23 mouse cellular contexts compared by ENCODE assay signal in genomic region chr10:96726801-96727780, GRCm38 (mm10).
DNase-seq lines count a peak whose midpoint lies in the region; TF ChIP-seq lines count a peak whose summit lies in the region.
"Had no signal": no experiment of that assay in that cellular context is flagged by ENCODE, and none has a peak within 500 bp of the region (broad histone marks: within the 10 kb centered on the region; RNA-seq: fewer than 3 reads in every experiment).

No protein-coding gene starts in this region.

- no peaks in the 10 kb centered on the region for H3K36me3 ChIP-seq in CH12.LX (replicated peaks in 1 of 2; ENCODE audit: control insufficient read depth in 1 of 2, insufficient read depth in 1 of 2, low read length in 1 of 2)
- H3K36me3 ChIP-seq: G1E; heart, embryonic 13.5 days; hindbrain, embryonic 15.5 days had no signal

- no peaks in the 10 kb centered on the region for H3K79me2 ChIP-seq in CH12.LX (replicated peaks; ENCODE audit: control insufficient read depth, extremely low read depth, insufficient read depth, poor library complexity, severe bottlenecking)

- no peak overlapping the region for H3K9ac ChIP-seq in CH12.LX (ENCODE audit: insufficient read depth, low read depth)
- H3K9ac ChIP-seq: forebrain, embryonic 13.5 days; heart, embryonic 13.5 days; hindbrain, embryonic 15.5 days had no signal

- H3K27me3 ChIP-seq in CH12.LX (replicated peaks) = no peaks in the 10 kb centered on the region
- H3K27me3 ChIP-seq: forebrain, embryonic 13.5 days; heart, embryonic 13.5 days; hindbrain, embryonic 15.5 days had no signal

- in situ Hi-C loops in CH12.LX (cut with MboI; ENCODE audit: low pct_ligation_motif_present, low pct_unique_long_range_greater_than_20kb, low sequenced_read_pairs) = loop anchor here (10.0 to 25.0 kb wide), 2 partner anchors 102 to 515 kb away; no protein-coding TSS in a partner anchor

- peak overlapping the region; percentile 50; the same call in 1 of the 2 replicates for H3K4me2 ChIP-seq in CH12.LX (ENCODE audit: insufficient read depth, low read depth, poor library complexity, severe bottlenecking)
- H3K4me2 ChIP-seq: forebrain, embryonic 13.5 days; heart, embryonic 13.5 days; hindbrain, embryonic 15.5 days had no signal

- TF ChIP-seq RAD21 in CH12.LX (IDR thresholded peaks at IDR 0.05; ENCODE audit: low read depth, low read length) = no peak

- dilution Hi-C loops in CH12.LX (cut with MboI; ENCODE audit: extremely low pct_ligation_motif_present, extremely low pct_unique_long_range_greater_than_20kb, low sequenced_read_pairs) = no loop called here

- TF ChIP-seq POLR2A in CH12.LX (IDR thresholded peaks at IDR 0.05; ENCODE audit: low read depth, low read length) = no peak

- TF ChIP-seq EP300 in CH12.LX (IDR thresholded peaks at IDR 0.05; ENCODE audit: low read length) = peak; percentile 66

- peak; percentile 44 to 52 for DNase-seq in left cerebral cortex, adult 18-20 months (ENCODE audit: low spot score in 2 of 2)
- DNase-seq in left cerebral cortex, postnatal 4 days = no peak
- DNase-seq in CH12.LX (ENCODE audit: extremely low read depth) = peak; percentile 29
- DNase-seq in induced T-regulatory cell, adult 2 months (ENCODE audit: low read depth) = peak; percentile 76
- DNase-seq in naive thymus-derived CD4-positive, alpha-beta T cell, adult 2 months (ENCODE audit: low read depth) = peak; percentile 48
- DNase-seq in lung, adult 18-20 months = no peak
- no peak for DNase-seq in cerebellum, postnatal 10 days
- DNase-seq in gastrocnemius, adult 8-10 months (ENCODE audit: low spot score in 2 of 2) = no peak
- DNase-seq: adrenal gland, postnatal 25 days; cerebellum, adult 2 months; heart, postnatal 36 days; kidney, adult 18-20 months; liver; lung, postnatal 10 days; midbrain, embryonic 14.5 days; spleen, adult 18-20 months; thymus, adult 18-20 months had no signal

- no peaks in the 10 kb centered on the region for H3K9me3 ChIP-seq in CH12.LX (replicated peaks; ENCODE audit: low read length)
- H3K9me3 ChIP-seq: forebrain, embryonic 13.5 days; heart, embryonic 13.5 days; hindbrain, embryonic 15.5 days had no signal

- no peak for TF ChIP-seq CTCF in CH12.LX (conservative IDR thresholded peaks at IDR 0.05 in 1 of 2, IDR thresholded peaks at IDR 0.05 in 1 of 2; ENCODE audit: low read depth in 2 of 2, low read length in 2 of 2)

- H3K27ac ChIP-seq in CH12.LX (ENCODE audit: insufficient read depth, low read depth) = no peak overlapping the region
- H3K27ac ChIP-seq: forebrain, embryonic 13.5 days; heart, embryonic 13.5 days; hindbrain, embryonic 15.5 days; kidney, postnatal 0 days; layer of hippocampus, adult 2 months had no signal

- no peak overlapping the region for H3K4me3 ChIP-seq in CH12.LX (replicated peaks in 1 of 3; ENCODE audit: low read depth in 2 of 3, low read length in 2 of 3, poor library complexity in 1 of 3)
- H3K4me3 ChIP-seq: forebrain, embryonic 13.5 days; heart, embryonic 13.5 days; hindbrain, embryonic 15.5 days; layer of hippocampus, adult 2 months had no signal

- peaks cover 2 to 20% of the 10 kb centered on the region in 2 experiments; a peak in 3 of 4 replicates for H3K4me1 ChIP-seq in CH12.LX (ENCODE audit: control insufficient read depth in 1 of 2, insufficient read depth in 2 of 2)

- intact Hi-C loops in left cerebral cortex, postnatal 4 days (cut with DNase I) = loop anchor here (10.0 kb wide), 2 partner anchors 102 to 588 kb away; no protein-coding TSS in a partner anchor

TF ChIP-seq in CH12.LX, 34 proteins besides CTCF, POLR2A, EP300 and RAD21:
- TF ChIP-seq MAFK (IDR thresholded peaks at IDR 0.05; ENCODE audit: insufficient replicate concordance, low read length) (no peak), JUND (conservative IDR thresholded peaks at IDR 0.05; ENCODE audit: low read depth, low read length) (peak; percentile 50; the same call in 1 of the 2 replicates), ETS1 (conservative IDR thresholded peaks at IDR 0.05; ENCODE audit: low read depth, low read length) (peak; percentile 65), USF1 (IDR thresholded peaks at IDR 0.05; ENCODE audit: low read depth, low read length) (no peak), E2F4 (IDR thresholded peaks at IDR 0.05; ENCODE audit: insufficient replicate concordance, low read depth, low read length) (no peak), GABPA (IDR thresholded peaks at IDR 0.05; ENCODE audit: insufficient replicate concordance, low read depth, low read length) (no peak), IRF4 (IDR thresholded peaks at IDR 0.05; ENCODE audit: low read depth, low read length) (0 out of 2 replicates have a peak, but pooled peaks have one; percentile 32), MAX (IDR thresholded peaks at IDR 0.05; ENCODE audit: low read length) (no peak), BHLHE40 (IDR thresholded peaks at IDR 0.05; ENCODE audit: low read depth, low read length) (peak; percentile 32; the same call in 1 of the 2 replicates), NRF1 (IDR thresholded peaks at IDR 0.05; ENCODE audit: low read depth, low read length) (no peak), CHD2 (IDR thresholded peaks at IDR 0.05; ENCODE audit: low read length) (no peak), MEF2A (IDR thresholded peaks at IDR 0.05; ENCODE audit: borderline replicate concordance, low read depth, low read length) (peak; percentile 78)
TF ChIP-seq in CH12.LX: peak in this region for 5.

Comparison
In these comparisons a context has a peak if more than half of its experiments do, and no peak if none do; other contexts are left out.
1. DNase-seq: peak in left cerebral cortex, adult 18-20 months (2 of 2), CH12.LX (single experiment), induced T-regulatory cell, adult 2 months (single experiment) and naive thymus-derived CD4-positive, alpha-beta T cell, adult 2 months (single experiment); none in left cerebral cortex, postnatal 4 days (single experiment), lung, adult 18-20 months (0 of 2), cerebellum, postnatal 10 days (0 of 2) and gastrocnemius, adult 8-10 months (0 of 2).